Mouse (Mus musculus): ENCODE data around the gene Spag5.

The Spag5 gene

DNA sequence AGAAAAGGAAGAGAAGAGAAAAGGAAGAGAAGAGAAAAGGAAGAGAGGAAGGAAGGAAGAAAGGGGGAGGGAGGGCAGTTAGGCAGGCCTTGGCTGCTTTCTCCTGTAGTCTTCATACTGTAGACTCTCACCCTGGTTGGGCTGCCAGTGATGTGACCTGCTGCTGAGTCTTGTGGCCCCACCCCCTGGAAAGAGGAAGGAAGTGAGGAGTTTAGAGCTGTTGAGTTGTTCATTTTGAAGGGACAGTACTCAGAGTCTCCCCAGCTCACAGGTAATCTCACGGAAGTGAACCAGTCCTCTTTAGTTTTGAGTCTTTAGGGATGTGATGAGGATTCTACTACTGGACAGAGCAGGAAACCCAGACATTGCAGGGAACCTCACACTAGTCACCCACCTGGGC is 51.8 kb downstream of the Spag5 start:
- no peak for DNase-seq

DNA sequence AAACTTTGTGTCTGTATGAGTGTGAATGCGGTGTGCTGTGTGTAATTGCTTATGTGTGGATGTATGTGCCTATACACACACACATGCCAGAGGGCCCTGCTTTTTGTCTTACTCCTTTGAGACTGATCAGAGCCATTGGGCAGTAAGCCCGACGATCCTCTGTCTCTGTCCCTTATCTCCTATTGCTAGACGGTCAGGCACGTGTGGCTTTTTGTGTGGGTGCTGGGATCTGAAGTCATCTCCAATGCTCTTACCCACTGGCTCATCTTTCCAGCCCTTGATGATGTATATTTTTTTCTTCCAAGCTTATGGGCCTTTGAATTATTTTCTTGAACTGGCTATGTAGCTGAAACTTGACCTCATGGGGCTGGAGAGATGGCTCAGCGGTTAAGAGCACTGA is 53.6 kb downstream of the Spag5 start:
- no peak for DNase-seq

DNA sequence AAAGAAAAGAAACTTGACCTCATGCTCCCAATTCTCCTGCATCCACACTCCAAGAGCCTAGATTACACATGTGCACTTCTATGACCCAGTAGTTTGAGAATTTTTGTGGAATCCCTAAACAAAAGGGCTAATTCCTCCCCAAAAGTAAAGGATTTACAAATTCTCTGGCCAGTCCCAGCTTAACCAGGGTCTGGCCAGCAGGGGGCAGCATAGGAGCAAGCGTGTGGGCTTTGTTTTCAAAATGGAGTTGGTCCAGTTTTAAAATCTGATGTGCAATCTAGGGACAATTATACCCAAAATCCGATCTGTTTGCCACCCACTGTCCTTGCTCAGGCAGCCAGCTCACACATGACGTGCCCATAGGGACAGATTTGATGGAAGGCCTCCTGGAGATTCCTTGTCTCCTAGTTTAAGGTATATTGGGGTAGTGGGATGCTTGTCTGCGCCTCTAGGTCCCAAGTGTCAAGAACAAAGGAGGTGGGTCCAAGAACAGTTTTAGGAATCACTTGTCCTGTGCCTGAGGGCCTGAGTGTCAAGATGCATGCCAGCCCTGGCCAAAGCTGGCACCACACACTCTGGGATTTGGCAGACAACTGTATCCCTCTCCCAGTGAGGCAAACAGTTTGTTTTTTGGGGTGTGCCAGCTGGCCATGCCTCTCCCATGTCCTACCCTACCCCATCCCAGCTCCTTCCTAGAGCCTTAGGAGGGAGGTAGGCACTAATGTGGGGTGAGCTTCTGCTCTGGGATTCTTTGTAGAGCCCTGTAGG is 54.3 kb downstream of the Spag5 start:
- DNase-seq, result peak; percentile 83

DNA sequence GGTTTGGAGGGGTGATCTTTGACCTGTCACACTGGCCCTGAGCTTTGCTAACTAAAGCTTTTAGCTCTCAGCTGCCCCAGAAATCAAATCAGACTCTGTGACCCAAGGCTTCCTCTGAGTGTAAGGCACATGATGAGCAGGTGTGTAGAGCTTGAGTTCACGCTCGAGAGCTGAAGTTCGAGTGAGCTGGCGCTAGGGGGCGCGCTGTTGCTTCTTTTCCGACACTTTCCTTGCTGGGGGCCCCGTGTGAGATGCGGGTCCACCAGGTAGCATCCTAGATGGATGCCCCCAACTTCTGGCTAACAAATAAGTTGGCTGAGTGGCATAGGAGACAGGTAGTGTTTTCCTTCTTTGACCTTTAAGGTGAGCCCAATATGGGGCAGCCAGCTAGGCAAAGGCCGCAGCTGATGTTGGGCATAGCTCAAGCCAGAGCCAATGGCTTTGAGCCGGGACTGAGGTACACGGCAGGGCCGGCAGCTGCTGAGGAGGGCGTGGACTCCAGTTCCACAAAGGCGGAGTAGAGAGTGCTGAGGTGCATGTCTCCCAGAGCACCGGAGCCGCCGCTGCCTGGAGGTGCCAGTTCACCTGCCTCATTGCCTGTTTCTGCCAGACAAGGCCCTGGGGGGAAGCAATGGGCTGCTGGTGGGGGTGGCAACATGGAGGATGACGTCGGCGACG is 57.1 kb downstream of the Spag5 start:
- DNase-seq, result peak; percentile 48

DNA sequence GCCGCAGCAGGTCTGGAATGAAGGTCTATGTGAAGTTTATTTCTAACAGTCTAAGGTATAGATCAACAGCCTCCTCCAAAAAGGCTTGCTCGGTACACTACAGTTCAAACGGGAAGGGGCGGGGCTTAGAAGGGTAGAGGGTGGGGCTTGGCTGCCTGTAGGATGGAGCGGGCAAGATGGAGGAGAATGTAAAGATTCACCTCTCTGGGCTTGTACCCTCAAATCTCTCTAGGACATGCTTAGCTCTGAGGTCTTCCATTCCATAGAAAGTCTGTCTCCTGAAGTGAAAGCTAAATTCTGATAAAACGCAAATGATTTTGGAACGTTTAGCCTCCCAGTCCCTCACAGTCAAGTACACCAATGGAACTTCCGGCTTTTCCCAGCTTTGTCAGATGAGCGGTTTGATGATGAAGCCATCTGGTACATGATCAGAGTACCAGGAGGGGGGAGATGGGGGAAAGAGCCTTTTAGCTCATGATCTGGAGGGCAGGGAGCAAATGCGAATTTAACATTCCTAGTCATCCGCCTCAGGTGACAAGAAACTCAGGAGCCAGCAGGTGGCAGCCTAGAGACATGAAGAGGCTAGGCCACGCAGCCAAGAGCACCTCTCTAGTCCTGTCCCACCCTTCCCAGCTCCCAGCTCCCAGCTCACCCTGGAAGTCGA is 58.9 kb downstream of the Spag5 start:
- peak; percentile 88 for DNase-seq

DNA sequence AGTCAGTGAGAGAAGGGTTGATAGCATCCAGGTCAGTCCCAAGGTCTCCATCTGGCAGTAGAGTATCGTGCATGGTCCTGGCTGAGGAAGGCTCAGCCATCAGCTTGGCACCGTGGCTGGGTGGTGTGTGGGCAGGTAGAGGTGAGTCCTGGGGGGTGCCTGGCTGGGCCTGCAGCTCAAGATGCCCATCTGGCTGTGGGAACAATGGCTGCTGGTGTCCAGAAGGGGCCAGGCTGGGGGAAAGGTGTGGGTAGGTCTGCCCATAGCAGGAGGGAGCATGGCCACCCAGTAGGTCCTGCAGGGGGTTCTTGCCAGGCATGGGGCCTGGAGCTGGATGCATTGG is 59.4 kb downstream of the Spag5 start:
- DNase-seq, result no peak

DNA sequence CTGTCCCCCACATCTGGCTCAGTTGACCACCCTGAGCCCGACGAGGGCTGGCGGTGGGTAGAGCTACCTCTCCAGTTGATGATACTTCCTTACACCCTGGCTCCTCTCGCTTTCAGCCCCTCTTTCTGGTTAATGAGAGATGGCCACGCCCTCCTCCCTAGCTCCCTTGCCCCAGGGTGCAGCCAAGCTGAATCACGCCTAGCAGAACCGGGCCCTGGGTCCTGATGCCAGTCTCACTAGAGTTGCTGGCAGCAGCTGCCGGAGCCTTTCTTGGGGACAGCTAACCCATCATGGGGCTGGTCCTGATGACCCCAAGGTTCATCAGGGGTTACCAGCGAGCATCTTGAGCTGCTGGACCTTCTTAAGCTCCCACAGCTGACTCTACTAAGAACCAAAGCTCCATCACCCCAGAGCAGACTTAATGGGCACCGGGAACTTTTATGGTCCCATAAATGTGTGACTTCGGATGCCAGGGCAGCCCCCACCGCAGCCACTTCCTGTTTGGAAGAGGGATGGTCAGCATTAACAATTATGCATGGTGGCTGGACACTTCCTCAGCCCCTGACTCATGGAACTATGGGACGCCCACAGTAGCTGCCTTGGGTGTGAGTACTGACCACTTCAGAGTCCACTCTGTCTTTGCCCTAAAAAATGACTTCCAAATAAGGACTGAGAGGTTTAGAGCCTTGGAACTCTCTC is 62.1 kb downstream of the Spag5 start:
- DNase-seq, result no peak

DNA sequence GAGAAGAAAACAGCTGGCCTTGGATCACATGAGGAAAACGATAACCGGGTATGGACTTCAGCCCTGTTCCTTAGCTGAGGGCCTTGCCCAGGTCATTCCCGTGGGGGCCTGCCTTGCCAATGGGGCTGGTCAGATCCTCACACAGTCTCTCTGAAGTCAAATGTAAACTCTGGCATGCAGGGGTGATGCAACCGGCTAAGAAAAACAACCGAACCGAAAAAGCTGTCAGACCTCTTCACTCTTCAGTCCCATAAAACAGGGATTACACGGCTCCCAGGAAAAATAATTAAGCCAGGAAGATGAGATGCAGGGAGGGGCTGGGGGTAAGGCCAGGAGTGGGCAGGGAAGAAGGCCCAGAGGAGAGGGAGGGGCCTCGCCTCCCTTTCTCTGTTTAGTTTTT is 62.8 kb downstream of the Spag5 start:
- DNase-seq, result no peak

DNA sequence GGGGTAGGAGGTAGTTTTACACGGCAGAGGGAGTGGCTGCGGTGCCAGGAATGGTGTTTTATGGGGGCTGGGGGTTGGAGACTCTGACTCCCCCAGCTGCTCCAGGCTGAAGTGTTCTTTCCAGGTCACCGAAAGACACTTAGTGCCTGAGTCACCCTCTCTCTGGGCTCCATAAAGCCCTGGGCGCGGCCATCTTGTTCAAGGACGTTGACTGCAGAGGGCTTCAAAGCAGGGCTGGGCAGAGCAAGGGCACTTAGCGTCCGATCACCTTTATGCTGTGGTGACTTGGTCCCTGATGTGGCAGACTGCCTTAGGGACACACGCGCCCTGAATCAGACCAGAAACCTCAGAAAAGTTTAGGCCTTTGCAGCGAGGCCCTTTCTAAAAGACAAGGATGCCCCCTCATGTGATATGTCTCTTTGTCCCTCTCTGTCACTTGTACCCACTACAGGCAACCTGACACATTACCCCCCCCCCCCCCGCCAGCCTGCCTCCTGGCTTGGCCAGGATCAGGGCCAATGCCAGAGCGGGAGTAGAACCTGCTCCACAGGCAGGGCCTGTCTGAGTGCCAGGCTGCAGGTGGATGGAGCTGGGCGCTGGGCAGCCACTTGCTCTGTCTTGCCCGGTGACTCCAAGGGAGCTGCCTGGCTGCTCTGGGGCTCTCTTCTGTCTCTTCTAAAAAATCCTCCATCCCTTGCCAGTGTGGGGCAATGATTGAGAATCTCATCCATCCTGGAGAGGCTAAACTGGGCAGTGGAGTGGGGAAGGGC is 66.3 kb downstream of the Spag5 start:
- no peak for DNase-seq

DNA sequence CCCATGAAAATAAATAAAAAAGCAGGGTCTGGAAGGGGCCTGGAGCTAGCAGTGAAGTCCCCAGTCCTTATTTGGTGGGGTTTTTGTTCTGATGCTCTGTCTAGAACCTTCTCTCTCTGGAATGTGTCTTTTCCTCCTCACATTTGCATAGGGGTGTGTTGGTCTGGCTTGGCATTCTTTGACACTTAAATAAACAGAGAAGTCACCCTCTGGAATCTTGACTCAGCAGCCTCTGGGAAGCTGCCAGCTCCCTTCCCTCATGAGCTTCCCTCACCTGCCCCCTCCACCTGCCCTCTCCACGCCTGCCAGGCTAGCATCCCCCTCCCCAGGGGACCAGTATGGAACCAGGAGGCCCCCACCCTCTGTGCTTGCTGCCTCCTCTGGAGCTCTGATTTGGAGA is 69.1 kb downstream of the Spag5 start:
- DNase-seq, result peak; percentile 57

DNA sequence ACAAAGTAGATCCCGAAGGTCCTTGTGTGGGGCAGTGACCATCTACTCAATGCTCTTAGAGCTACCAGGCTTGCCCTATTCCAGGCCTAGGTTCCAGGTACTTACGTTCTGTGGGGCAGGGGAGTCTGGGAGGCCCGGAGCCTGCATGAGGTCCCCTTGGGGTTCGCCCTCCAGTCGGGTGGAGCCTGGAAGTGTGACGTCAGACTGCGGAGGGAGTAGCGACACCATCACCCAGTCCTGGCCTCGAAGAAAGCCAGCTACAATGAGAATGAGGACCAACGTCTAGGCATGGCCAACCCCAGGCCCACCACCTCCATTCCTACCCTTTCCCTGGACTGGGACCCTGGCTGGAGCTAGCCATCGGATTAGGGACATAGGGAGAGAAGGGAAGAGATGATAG is 70.4 kb downstream of the Spag5 start:
- no peak for DNase-seq

Measured in lung, postnatal 14 days (tissue).